Mouse (Mus musculus) limb, embryonic 10.5 days (tissue): ENCODE measurements around the gene 4931422A03Rik. TPM values are rescaled to one million over a fixed set of nuclear protein-coding genes. Genes with fewer than 3 reads are reported as not detected.

Experiments used
- DNase-seq: peaks from one replicate; pipeline ENCODE4 v3.0.0-alpha.2; 2017; ENCODE audit warnings: low spot score
- H3K27ac ChIP-seq: fragments of 300-500 bp; sonication (generic); 2 replicates; pipeline ENCODE4 v1.5.1; 2016; ENCODE audit warnings: mild to moderate bottlenecking
- H3K27me3 ChIP-seq: fragments of 300-500 bp; sonication (generic); 2 replicates; pipeline ENCODE4 v1.6.1; 2016; ENCODE audit warnings: low read depth, mild to moderate bottlenecking; ENCODE audit not compliant: poor library complexity, severe bottlenecking
- H3K36me3 ChIP-seq: fragments of 300-500 bp; sonication (generic); 2 replicates; pipeline ENCODE4 v1.6.1; 2016; ENCODE audit warnings: mild to moderate bottlenecking, moderate library complexity
- H3K4me1 ChIP-seq: fragments of 300-500 bp; sonication (generic); 2 replicates; pipeline ENCODE4 v1.6.1; 2016
- H3K4me3 ChIP-seq: fragments of 300-500 bp; sonication (generic); 2 replicates; pipeline ENCODE4 v1.5.1; 2016; ENCODE audit warnings: mild to moderate bottlenecking, moderate library complexity
- H3K9me3 ChIP-seq: fragments of 300-500 bp; sonication (generic); replicated peaks from 2 replicates; pipeline ENCODE4 v1.6.1; 2016; ENCODE audit warnings: mild to moderate bottlenecking
- WGBS: fragments of 180-500 bp; shearing (Covaris S2); methylation state at CpG from one replicate; pipeline ENCODE4 v1.1.7; 2016; 5-methylcytosine and 5-hydroxymethylcytosine counted together
- polyA plus RNA-seq: library from polyadenylated mRNA; unstranded; fragments of >200 nt; fragmentation: Nextera tagmentation; extraction: Ambion mirVana; gene quantifications from 2 replicates; pipeline ENCODE4 v1.2.1, GENCODE M21; 2016

4931422A03Rik gene
- polyA plus RNA-seq, 1 experiment from 2014 or later = 3.4 TPM

- no peak for DNase-seq
- H3K27me3 ChIP-seq = peaks cover 78% of the 10 kb centered on the region
- 11% methylated on average over 3 of the region's 3 CpGs for WGBS
- peaks cover 10% of the 10 kb centered on the region for H3K36me3 ChIP-seq
- H3K4me1 ChIP-seq = peaks cover 33% of the 10 kb centered on the region
- H3K27ac ChIP-seq = no peak overlapping the region
- H3K9me3 ChIP-seq = no peaks in the 10 kb centered on the region
- H3K4me3 ChIP-seq = peak overlapping the region; percentile 78
Measured at GRCm38 (mm10) chr2:103971838-103972237, 56.3 kb downstream of the 4931422A03Rik start.

GRCm38 (mm10) chr2:103970791-103971649, 57.1 kb downstream of the 4931422A03Rik start:
- no peaks in the 10 kb centered on the region for H3K9me3 ChIP-seq
- H3K4me1 ChIP-seq = peaks cover 33% of the 10 kb centered on the region
- H3K27ac ChIP-seq = peak overlapping the region; percentile 90
- DNase-seq = peak; percentile 55
- peak overlapping the region; percentile 78 for H3K4me3 ChIP-seq
- H3K27me3 ChIP-seq = peaks cover 85% of the 10 kb centered on the region
- 1% methylated on average over 32 of the region's 32 CpGs for WGBS
- peaks cover 10% of the 10 kb centered on the region for H3K36me3 ChIP-seq

GRCm38 (mm10) chr2:103970041-103970790, 57.9 kb downstream of the 4931422A03Rik start:
- Histone ChIP-seq H3K4me3 (peak overlapping the region; percentile 78), H3K27ac (peak overlapping the region; percentile 90), H3K27me3 (peaks cover 85% of the 10 kb centered on the region), H3K4me1 (peaks cover 33% of the 10 kb centered on the region), H3K36me3 (peaks cover 10% of the 10 kb centered on the region), H3K9me3 (no peaks in the 10 kb centered on the region)
- peak; percentile 73 for DNase-seq
- WGBS = under 1% methylated on average over 66 of the region's 79 CpGs

GRCm38 (mm10) chr2:103969437-103970040, 58.6 kb downstream of the 4931422A03Rik start:
- Histone ChIP-seq H3K27ac (peak overlapping the region; percentile 90), H3K27me3 (peaks cover 84% of the 10 kb centered on the region)

GRCm38 (mm10) chr2:103968919-103969436, 59.2 kb downstream of the 4931422A03Rik start:
- 24% methylated on average over 10 of the region's 10 CpGs for WGBS
- Histone ChIP-seq H3K9me3 (no peaks in the 10 kb centered on the region), H3K4me1 (peaks cover 33% of the 10 kb centered on the region), H3K27ac (peak overlapping the region; percentile 90), H3K36me3 (peaks cover 10% of the 10 kb centered on the region), H3K4me3 (peak overlapping the region; percentile 78), H3K27me3 (peaks cover 82% of the 10 kb centered on the region)
- DNase-seq = no peak

More at GRCm38 (mm10) chr2:103969437-103970040, 58.6 kb downstream of the 4931422A03Rik start:
- 0% methylated on average over 40 of the region's 40 CpGs for WGBS
- H3K36me3 ChIP-seq = peaks cover 10% of the 10 kb centered on the region
- peak; percentile 79 for DNase-seq
- no peaks in the 10 kb centered on the region for H3K9me3 ChIP-seq
- peak overlapping the region; percentile 78 for H3K4me3 ChIP-seq
- H3K4me1 ChIP-seq = peaks cover 33% of the 10 kb centered on the region

- no peak overlapping the region for H3K4me3 ChIP-seq
Measured at GRCm38 (mm10) chr2:103968186-103968585, 60.0 kb downstream of the 4931422A03Rik start.

GRCm38 (mm10) chr2:103965391-103965790, 62.8 kb downstream of the 4931422A03Rik start:
- H3K36me3 ChIP-seq = no peaks in the 10 kb centered on the region
- peaks cover 47% of the 10 kb centered on the region for H3K27me3 ChIP-seq
- H3K4me3 ChIP-seq = no peak overlapping the region
- DNase-seq = no peak
- no peaks in the 10 kb centered on the region for H3K9me3 ChIP-seq
- WGBS = 91% methylated on average over 3 of the region's 3 CpGs
- H3K4me1 ChIP-seq = peaks cover 14% of the 10 kb centered on the region
- H3K27ac ChIP-seq = no peak overlapping the region

More at GRCm38 (mm10) chr2:103968186-103968585, 60.0 kb downstream of the 4931422A03Rik start:
- Histone ChIP-seq H3K4me1 (peaks cover 33% of the 10 kb centered on the region), H3K27ac (no peak overlapping the region), H3K27me3 (peaks cover 75% of the 10 kb centered on the region), H3K36me3 (peaks cover 5% of the 10 kb centered on the region), H3K9me3 (no peaks in the 10 kb centered on the region)
- DNase-seq = no peak
- 72% methylated on average over 4 of the region's 4 CpGs for WGBS

GRCm38 (mm10) chr2:103962349-103962748, 65.8 kb downstream of the 4931422A03Rik start:
- peaks cover 25% of the 10 kb centered on the region; the same call in 1 of the 2 replicates for H3K27me3 ChIP-seq
- H3K36me3 ChIP-seq = no peaks in the 10 kb centered on the region
- H3K27ac ChIP-seq = no peak overlapping the region
- no peaks in the 10 kb centered on the region for H3K9me3 ChIP-seq
- DNase-seq = no peak
- no peak overlapping the region for H3K4me3 ChIP-seq
- WGBS = 83% methylated on average over 4 of the region's 4 CpGs
- peaks cover 9% of the 10 kb centered on the region; the same call in 1 of the 2 replicates for H3K4me1 ChIP-seq

GRCm38 (mm10) chr2:103959574-103959973, 68.6 kb downstream of the 4931422A03Rik start:
- Histone ChIP-seq H3K4me3 (no peak overlapping the region), H3K4me1 (peaks cover 9% of the 10 kb centered on the region; the same call in 1 of the 2 replicates), H3K27ac (no peak overlapping the region), H3K9me3 (no peaks in the 10 kb centered on the region), H3K27me3 (peaks cover 2% of the 10 kb centered on the region; the same call in 1 of the 2 replicates), H3K36me3 (no peaks in the 10 kb centered on the region)
- 92% methylated on average over 6 of the region's 6 CpGs for WGBS
- no peak for DNase-seq

- Histone ChIP-seq H3K4me3 (no peak overlapping the region), H3K27me3 (peaks cover 2% of the 10 kb centered on the region; the same call in 1 of the 2 replicates), H3K9me3 (no peaks in the 10 kb centered on the region), H3K4me1 (peaks cover 9% of the 10 kb centered on the region; the same call in 1 of the 2 replicates), H3K36me3 (no peaks in the 10 kb centered on the region), H3K27ac (no peak overlapping the region)
- DNase-seq = no peak
- 90% methylated on average over 5 of the region's 5 CpGs for WGBS
Measured at GRCm38 (mm10) chr2:103959066-103959465, 69.1 kb downstream of the 4931422A03Rik start.

- Histone ChIP-seq H3K9me3 (no peaks in the 10 kb centered on the region), H3K4me1 (peaks cover 9% of the 10 kb centered on the region; the same call in 1 of the 2 replicates), H3K27me3 (peaks cover 2% of the 10 kb centered on the region; the same call in 1 of the 2 replicates), H3K4me3 (no peak overlapping the region), H3K27ac (no peak overlapping the region), H3K36me3 (no peaks in the 10 kb centered on the region)
- no peak for DNase-seq
- 77% methylated on average over 3 of the region's 3 CpGs for WGBS
Measured at GRCm38 (mm10) chr2:103958634-103959033, 69.5 kb downstream of the 4931422A03Rik start.
